In genomic region chr14:14070541-14071315, GRCm38 (mm10) we compare ENCODE assay signal across 11 mouse cellular contexts. TPM values are rescaled to one million over a fixed set of nuclear protein-coding genes. Genes with fewer than 3 reads are reported as not detected.
DNase-seq lines count a peak whose midpoint lies in the region; ATAC-seq lines count a peak whose summit lies in the region.
"Had no signal": no experiment of that assay in that cellular context is flagged by ENCODE, and none has a peak within 500 bp of the region (broad histone marks: within the 10 kb centered on the region; RNA-seq: fewer than 3 reads in every experiment).

No protein-coding gene starts in this region.

- H3K9ac ChIP-seq in kidney, embryonic 15.5 days: no peak overlapping the region
- no peak overlapping the region for H3K9ac ChIP-seq in hindbrain, embryonic 12.5 days
- H3K9ac ChIP-seq in neural tube, embryonic 13.5 days: peak overlapping the region; percentile 31; the same call in 1 of the 2 replicates
- H3K9ac ChIP-seq: embryonic facial prominence, embryonic 15.5 days had no signal

- no peak overlapping the region for H3K4me2 ChIP-seq in kidney, embryonic 15.5 days
- H3K4me2 ChIP-seq in hindbrain, embryonic 12.5 days (replicated peaks): 0 out of 2 replicates have a peak overlapping the region, but pooled peaks have one; percentile 15
- no peak overlapping the region for H3K4me2 ChIP-seq in neural tube, embryonic 13.5 days
- H3K4me2 ChIP-seq: embryonic facial prominence, embryonic 15.5 days had no signal

- no peaks in the 10 kb centered on the region for H3K36me3 ChIP-seq in kidney, embryonic 15.5 days
- H3K36me3 ChIP-seq in hindbrain, embryonic 12.5 days: no peaks in the 10 kb centered on the region
- H3K36me3 ChIP-seq in neural tube, embryonic 13.5 days: no peaks in the 10 kb centered on the region
- H3K36me3 ChIP-seq: embryonic facial prominence, embryonic 15.5 days had no signal

- no peaks in the 10 kb centered on the region for H3K27me3 ChIP-seq in kidney, embryonic 15.5 days
- no peaks in the 10 kb centered on the region for H3K27me3 ChIP-seq in hindbrain, embryonic 12.5 days
- no peaks in the 10 kb centered on the region for H3K27me3 ChIP-seq in neural tube, embryonic 13.5 days
- H3K27me3 ChIP-seq: CH12.LX; embryonic facial prominence, embryonic 15.5 days had no signal

- H3K4me1 ChIP-seq in kidney, embryonic 15.5 days: peaks cover 25% of the 10 kb centered on the region
- H3K4me1 ChIP-seq in hindbrain, embryonic 12.5 days: peaks cover 37% of the 10 kb centered on the region
- H3K4me1 ChIP-seq in neural tube, embryonic 13.5 days (replicated peaks): peaks cover 40% of the 10 kb centered on the region

- intact Hi-C loops in left cerebral cortex, postnatal 25 days (cut with DNase I): no loop called here

- H3K4me3 ChIP-seq in kidney, embryonic 15.5 days (replicated peaks): no peak overlapping the region
- no peak overlapping the region for H3K4me3 ChIP-seq in hindbrain, embryonic 12.5 days
- H3K4me3 ChIP-seq in neural tube, embryonic 13.5 days: no peak overlapping the region
- H3K4me3 ChIP-seq: embryonic facial prominence, embryonic 15.5 days had no signal

- no peak for DNase-seq in kidney, postnatal 14 days
- peak; percentile 72 for DNase-seq in embryo, embryonic 10.5 days (ENCODE audit: low spot score)
- no peak for DNase-seq in ovary, adult 18-20 months (ENCODE audit: low spot score)
- DNase-seq in left cerebral cortex, postnatal 25 days (ENCODE audit: low spot score in 2 of 2): no peak
- DNase-seq: layer of hippocampus, postnatal 36 days had no signal

- H3K9me3 ChIP-seq in kidney, embryonic 15.5 days (replicated peaks): no peaks in the 10 kb centered on the region
- no peaks in the 10 kb centered on the region for H3K9me3 ChIP-seq in hindbrain, embryonic 12.5 days (replicated peaks)
- H3K9me3 ChIP-seq in neural tube, embryonic 13.5 days: no peaks in the 10 kb centered on the region
- H3K9me3 ChIP-seq: embryonic facial prominence, embryonic 15.5 days had no signal

- 0 out of 2 replicates have a peak overlapping the region, but pooled peaks have one; percentile 14 for H3K27ac ChIP-seq in kidney, embryonic 15.5 days
- peak overlapping the region; percentile 85 for H3K27ac ChIP-seq in hindbrain, embryonic 12.5 days
- peak overlapping the region; percentile 74 for H3K27ac ChIP-seq in neural tube, embryonic 13.5 days (replicated peaks)
- H3K27ac ChIP-seq: embryonic facial prominence, embryonic 15.5 days had no signal

- no peak for ATAC-seq in kidney, embryonic 15.5 days (replicated peaks; ENCODE audit: low FRiP score)
- ATAC-seq in hindbrain, embryonic 12.5 days (ENCODE audit: low FRiP score): peak; percentile 93
- ATAC-seq in neural tube, embryonic 13.5 days (ENCODE audit: low read depth): peak; percentile 81
- no peak for ATAC-seq in megakaryocyte progenitor cell, adult 5-6 weeks (replicated peaks; ENCODE audit: poor library complexity)

- 37% methylated on average over 6 of the region's 6 CpGs for WGBS in kidney, embryonic 15.5 days
- 11% methylated on average over 6 of the region's 6 CpGs for WGBS in hindbrain, embryonic 12.5 days
- 9% methylated on average over 6 of the region's 6 CpGs for WGBS in neural tube, embryonic 13.5 days

RNA-seq across cellular contexts. Expression of gene Psmd6, which starts 50.1 kb away (rescaled TPM):
- polyA plus RNA-seq in kidney, embryonic 15.5 days (2015; fragmentation: Nextera tagmentation; extraction: Ambion mirVana): 235 and 255 TPM in 2 replicates
- 284 and 289 TPM in 2 replicates for polyA plus RNA-seq in hindbrain, embryonic 12.5 days (2016; fragmentation: Nextera tagmentation; extraction: Ambion mirVana)
- 288 and 313 TPM in 2 replicates for polyA plus RNA-seq in neural tube, embryonic 13.5 days (2015; fragmentation: Nextera tagmentation; extraction: Ambion mirVana)
- total RNA-seq in megakaryocyte progenitor cell, adult 5-6 weeks (2015): 181 and 210 TPM in 2 replicates
- total RNA-seq in megakaryocyte progenitor cell, adult 5-6 weeks (2017): 215 and 237 TPM in 2 replicates
- total RNA-seq in left cerebral cortex, postnatal 25 days (2021): 100 to 1,000 TPM; 101 to 103 TPM

Comparison
In these comparisons a context has a peak if more than half of its experiments do, and no peak if none do; other contexts are left out.
1. ATAC-seq: peak in hindbrain, embryonic 12.5 days (single experiment) and neural tube, embryonic 13.5 days (single experiment); none in kidney, embryonic 15.5 days (single experiment) and megakaryocyte progenitor cell, adult 5-6 weeks (single experiment).
2. H3K27ac ChIP-seq: peak in every context shown above with its lines; median percentile 85 in hindbrain, embryonic 12.5 days; 74 in neural tube, embryonic 13.5 days; 14 in kidney, embryonic 15.5 days.